Mouse (Mus musculus) adrenal gland, adult 8-10 months (tissue): ENCODE data around the gene Ubash3a. TPM values are rescaled to one million over a fixed set of nuclear protein-coding genes. Genes with fewer than 3 reads are reported as not detected.
A peak's percentile ranks its signal among the peaks of the same experiment; 100 is the strongest.

ENCODE experiments used
- DNase-seq: peaks from one replicate; pipeline ENCODE4 v3.0.0; 2022
- total RNA-seq, 4 experiments: library from RNA; stranded (reverse); gene quantifications; 2 replicates each; pipeline ENCODE4 v1.2.4; 2022

The Ubash3a gene
- total RNA-seq, 4 experiments from 2014 or later, result 0.12 to 0.51 (median 0.31) TPM

GRCm38 (mm10) chr17:31280269-31280668 lies 72.6 kb downstream of the Ubash3a start:
- no peak for DNase-seq

- DNase-seq, result no peak
These were observed 74.4 kb downstream of the Ubash3a start for GRCm38 (mm10) chr17:31281830-31282686.

- DNase-seq, result no peak
These were observed 75.0 kb downstream of the Ubash3a start for GRCm38 (mm10) chr17:31282687-31283053.

- no peak for DNase-seq
These were observed 78.2 kb downstream of the Ubash3a start for GRCm38 (mm10) chr17:31285867-31286266.

GRCm38 (mm10) chr17:31286492-31286891 lies 78.8 kb downstream of the Ubash3a start, which contains the start of gene Slc37a1:
Slc37a1 (plus strand) TSS chr17:31286792.
- no peak for DNase-seq

GRCm38 (mm10) chr17:31287216-31287615 lies 79.5 kb downstream of the Ubash3a start:
- DNase-seq, result no peak

- no peak for DNase-seq
These were observed 81.5 kb downstream of the Ubash3a start for GRCm38 (mm10) chr17:31288999-31289726.

GRCm38 (mm10) chr17:31290311-31290710 lies 82.6 kb downstream of the Ubash3a start:
- DNase-seq, result no peak

GRCm38 (mm10) chr17:31290859-31291258 lies 83.2 kb downstream of the Ubash3a start:
- DNase-seq, result no peak

- DNase-seq, result no peak
These were observed 86.9 kb downstream of the Ubash3a start for GRCm38 (mm10) chr17:31294363-31295214.

- DNase-seq, result no peak
These were observed 87.7 kb downstream of the Ubash3a start for GRCm38 (mm10) chr17:31295215-31295891.

- DNase-seq, result peak; percentile 87
These were observed 88.5 kb downstream of the Ubash3a start for GRCm38 (mm10) chr17:31295892-31296781.

Other genes with a start within 250 kb of the Ubash3a start
- 10 to 100 TPM; 11.7 to 28.2 (median 16.2) TPM for gene Abcg1, start 150.2 kb upstream of the Ubash3a start, total RNA-seq
- not detected for gene Tff3, start 78.2 kb upstream of the Ubash3a start, total RNA-seq
- not detected for gene Tff2, start 63.6 kb upstream of the Ubash3a start, total RNA-seq
- not detected for gene Tff1, start 42.6 kb upstream of the Ubash3a start, total RNA-seq
- gene Tmprss3, start 8.9 kb upstream of the Ubash3a start, total RNA-seq, result not detected
- gene Rsph1, start 69.5 kb downstream of the Ubash3a start, total RNA-seq, result 10 to 100 TPM in 2 of 4 experiments, 1 to 10 TPM in 2; 3.9 to 14.9 (median 9.1) TPM
- 10 to 100 TPM; 13.1 to 26.4 (median 22.5) TPM for gene Slc37a1, start 78.9 kb downstream of the Ubash3a start, total RNA-seq
- 1 to 10 TPM; 3.0 to 7.7 (median 5.2) TPM for gene Pde9a, start 178.3 kb downstream of the Ubash3a start, total RNA-seq